Mouse (Mus musculus): ENCODE measurements around the gene Tbc1d1.

The Tbc1d1 gene

GRCm38 (mm10) chr5:64160705-64161391, 4.7 kb downstream of the Tbc1d1 start:
- DNase-seq (ENCODE audit: low read depth, low spot score): peak; percentile 43

- no peak for DNase-seq (ENCODE audit: low read depth, low spot score)
These were observed 5.8 kb downstream of the Tbc1d1 start for GRCm38 (mm10) chr5:64161917-64162316.

- DNase-seq (ENCODE audit: low read depth, low spot score): no peak
These were observed 6.5 kb downstream of the Tbc1d1 start for GRCm38 (mm10) chr5:64162582-64162981.

GRCm38 (mm10) chr5:64164414-64164813, 8.3 kb downstream of the Tbc1d1 start:
- DNase-seq (ENCODE audit: low read depth, low spot score): no peak

GRCm38 (mm10) chr5:64165826-64166225, 9.7 kb downstream of the Tbc1d1 start:
- no peak for DNase-seq (ENCODE audit: low read depth, low spot score)

- DNase-seq (ENCODE audit: low read depth, low spot score): no peak
These were observed 13.0 kb downstream of the Tbc1d1 start for GRCm38 (mm10) chr5:64168990-64169540.

- no peak for DNase-seq (ENCODE audit: low read depth, low spot score)
These were observed 16.8 kb downstream of the Tbc1d1 start for GRCm38 (mm10) chr5:64172884-64173283.

GRCm38 (mm10) chr5:64173302-64173701, 17.2 kb downstream of the Tbc1d1 start:
- no peak for DNase-seq (ENCODE audit: low read depth, low spot score)

GRCm38 (mm10) chr5:64174429-64174935, 18.4 kb downstream of the Tbc1d1 start:
- DNase-seq (ENCODE audit: low read depth, low spot score): no peak

- DNase-seq (ENCODE audit: low read depth, low spot score): no peak
These were observed 24.4 kb downstream of the Tbc1d1 start for GRCm38 (mm10) chr5:64180548-64180947.

GRCm38 (mm10) chr5:64183712-64184111, 27.6 kb downstream of the Tbc1d1 start:
- DNase-seq (ENCODE audit: low read depth, low spot score): no peak

- DNase-seq (ENCODE audit: low read depth, low spot score): peak; percentile 41
These were observed 29.2 kb downstream of the Tbc1d1 start for GRCm38 (mm10) chr5:64185257-64185656.

GRCm38 (mm10) chr5:64186566-64186965, 30.5 kb downstream of the Tbc1d1 start:
- DNase-seq (ENCODE audit: low read depth, low spot score): peak; percentile 31

GRCm38 (mm10) chr5:64188083-64188648, 32.1 kb downstream of the Tbc1d1 start:
- no peak for DNase-seq (ENCODE audit: low read depth, low spot score)

GRCm38 (mm10) chr5:64190892-64191291, 34.8 kb downstream of the Tbc1d1 start:
- DNase-seq (ENCODE audit: low read depth, low spot score): peak; percentile 46

- no peak for DNase-seq (ENCODE audit: low read depth, low spot score)
These were observed 37.2 kb downstream of the Tbc1d1 start for GRCm38 (mm10) chr5:64193353-64193752.

- no peak for DNase-seq (ENCODE audit: low read depth, low spot score)
These were observed 40.3 kb downstream of the Tbc1d1 start for GRCm38 (mm10) chr5:64196250-64196865.

- no peak for DNase-seq (ENCODE audit: low read depth, low spot score)
These were observed 40.8 kb downstream of the Tbc1d1 start for GRCm38 (mm10) chr5:64196866-64197321.

GRCm38 (mm10) chr5:64198624-64199023, 42.5 kb downstream of the Tbc1d1 start:
- DNase-seq (ENCODE audit: low read depth, low spot score): no peak

GRCm38 (mm10) chr5:64201071-64201470, 45.0 kb downstream of the Tbc1d1 start:
- DNase-seq (ENCODE audit: low read depth, low spot score): no peak

- DNase-seq (ENCODE audit: low read depth, low spot score): peak; percentile 70
These were observed 46.2 kb downstream of the Tbc1d1 start for GRCm38 (mm10) chr5:64202306-64202705.

GRCm38 (mm10) chr5:64205610-64206009, 49.5 kb downstream of the Tbc1d1 start:
- DNase-seq (ENCODE audit: low read depth, low spot score): no peak
